Mouse (Mus musculus): ENCODE measurements around the gene Arpc2. TPM values are rescaled to one million over a fixed set of nuclear protein-coding genes. Genes with fewer than 3 reads are reported as not detected.
A peak's percentile ranks its signal among the peaks of the same experiment; 100 is the strongest.

The Arpc2 gene
- total RNA-seq (2021), result 10 to 100 TPM; 58.8 to 78.5 TPM
- long read RNA-seq, experiment 1, transcript Arpc2-201 (10 exons, 1,404 nt), result minor isoform, 56 of 116 reads
- long read RNA-seq, experiment 1, transcript Arpc2-203 (11 exons, 1,439 nt), result major isoform, 57 of 116 reads
- long read RNA-seq, experiment 1, partial matches to known transcripts, result 1 of 116 reads
- long read RNA-seq, experiment 1, other reads (novel, unspliced or antisense), result 1 of 116 reads
- long read RNA-seq, experiment 2, transcript Arpc2-203 (11 exons, 1,439 nt), result minor isoform, 43 of 109 reads
- long read RNA-seq, experiment 2, transcript Arpc2-201 (10 exons, 1,404 nt), result major isoform, 54 of 109 reads
- long read RNA-seq, experiment 2, transcript Arpc2-202 (11 exons, 1,313 nt), result minor isoform, 5 of 109 reads
- long read RNA-seq, experiment 2, partial matches to known transcripts, result 3 of 109 reads
- long read RNA-seq, experiment 2, other reads (novel, unspliced or antisense), result 4 of 109 reads

DNA sequence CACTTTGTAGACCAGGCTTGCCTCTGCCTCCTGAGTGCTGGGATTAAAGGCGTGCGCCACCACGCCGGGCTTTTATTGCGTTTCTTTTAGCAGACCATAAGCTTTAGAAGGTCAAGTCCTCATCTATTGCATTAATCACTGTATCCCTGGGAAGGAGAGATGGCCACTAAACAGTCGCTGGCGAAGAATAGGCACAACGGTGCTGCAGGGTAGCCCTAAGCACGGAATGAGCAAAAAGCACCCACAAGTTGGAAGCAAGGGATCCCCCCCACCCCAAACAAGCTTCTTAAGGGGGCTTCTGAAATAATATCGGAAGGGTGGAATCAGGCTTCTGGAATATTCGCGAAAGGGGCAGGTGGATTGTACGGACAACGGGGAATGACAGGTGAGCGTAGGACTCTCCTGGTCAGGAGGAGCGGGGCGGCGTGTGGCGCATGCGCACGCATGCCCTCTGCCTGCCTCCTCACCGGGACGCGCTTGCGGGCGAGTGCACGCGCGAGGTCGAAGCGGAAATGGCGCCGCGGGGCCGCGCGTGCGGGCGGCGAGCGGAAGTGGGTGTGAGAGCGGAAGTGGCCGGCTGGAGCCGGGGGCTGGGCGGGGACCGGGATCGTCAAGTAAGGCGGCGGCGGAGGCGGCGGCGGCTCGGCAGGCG is at the start of gene Arpc2:
Gene Arpc2 (plus strand): TSS at position 147 of the 652 bp plus-strand sequence.
- DNase-seq, result peak; percentile 98
- H3K27ac ChIP-seq, result peak within 1 kb of the TSS; percentile 93
- H3K4me3 ChIP-seq, result peak within 1 kb of the TSS; percentile 85
- intact Hi-C loops (cut with DNase I), result loop anchor here (2.0 kb wide), 1 partner anchor 49 kb away; the partner anchor contains the start of genes Aamp and Pnkd
- no peak for TF ChIP-seq CTCF (IDR thresholded peaks at IDR 0.05)

DNA sequence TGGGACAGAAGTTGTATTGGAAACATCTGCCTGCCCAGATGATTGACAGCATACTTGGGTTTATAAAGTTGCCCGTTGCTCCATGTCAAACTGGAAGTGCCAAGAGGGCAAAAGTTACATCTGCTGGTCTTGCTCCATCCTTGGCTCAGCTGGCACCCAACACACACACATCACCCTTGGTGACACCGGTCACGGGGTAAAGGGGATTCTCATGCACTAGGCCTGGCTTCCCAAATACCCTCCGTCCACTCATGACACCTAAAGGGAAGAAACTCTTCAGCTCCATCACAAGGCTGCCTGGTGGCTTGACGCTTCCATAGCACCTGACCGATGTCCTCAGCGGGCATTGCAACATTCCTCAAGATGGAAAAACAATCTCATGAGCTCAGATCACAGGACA is 45.4 kb upstream of the Arpc2 start:
- H3K4me3 ChIP-seq, result no peak overlapping the region
- TF ChIP-seq CTCF (IDR thresholded peaks at IDR 0.05), result no peak
- intact Hi-C loops (cut with DNase I), result loop anchor here (5.0 kb wide), 1 partner anchor 288 kb away; no protein-coding TSS in a partner anchor
- peak; percentile 28 for DNase-seq
- H3K27ac ChIP-seq, result no peak overlapping the region

DNA sequence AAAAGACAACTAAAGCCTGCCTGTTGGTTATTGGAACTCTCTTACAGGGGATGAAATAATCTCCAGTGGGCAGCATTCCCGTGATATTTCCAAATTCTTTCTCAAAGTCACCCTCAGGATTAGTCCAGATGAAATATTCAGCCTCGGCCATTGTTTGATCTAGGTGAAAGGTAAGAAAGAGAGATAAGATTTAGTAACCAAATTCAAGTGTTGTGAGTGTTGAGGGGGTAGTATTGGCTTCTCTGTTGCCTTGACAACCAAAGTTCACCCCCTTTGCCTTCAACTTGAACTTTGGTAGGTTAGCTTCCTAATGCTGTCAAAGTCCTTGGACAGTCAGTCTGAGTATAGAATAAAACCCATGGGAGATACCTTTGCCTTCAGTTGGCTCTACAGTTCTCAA is 43.2 kb upstream of the Arpc2 start:
- H3K27ac ChIP-seq, result no peak overlapping the region
- no peak overlapping the region for H3K4me3 ChIP-seq
- DNase-seq, result no peak
- no peak for TF ChIP-seq CTCF (IDR thresholded peaks at IDR 0.05)
- intact Hi-C loops (cut with DNase I), result loop anchor here (5.0 kb wide), 1 partner anchor 290 kb away; no protein-coding TSS in a partner anchor

- no peak within 1 kb of the TSS for H3K4me3 ChIP-seq
- H3K27ac ChIP-seq, result no peak within 1 kb of the TSS
- intact Hi-C loops (cut with DNase I), result loop anchor here (5.0 kb wide), 1 partner anchor 292 kb away; no protein-coding TSS in a partner anchor
- TF ChIP-seq CTCF (IDR thresholded peaks at IDR 0.05), result no peak
- DNase-seq, result no peak
Observed at GRCm38 (mm10) chr1:74194445-74194844, 41.4 kb upstream of the Arpc2 start, which contains the start of gene Cxcr1. Cxcr1 (minus strand) TSS chr1:74194631.

DNA sequence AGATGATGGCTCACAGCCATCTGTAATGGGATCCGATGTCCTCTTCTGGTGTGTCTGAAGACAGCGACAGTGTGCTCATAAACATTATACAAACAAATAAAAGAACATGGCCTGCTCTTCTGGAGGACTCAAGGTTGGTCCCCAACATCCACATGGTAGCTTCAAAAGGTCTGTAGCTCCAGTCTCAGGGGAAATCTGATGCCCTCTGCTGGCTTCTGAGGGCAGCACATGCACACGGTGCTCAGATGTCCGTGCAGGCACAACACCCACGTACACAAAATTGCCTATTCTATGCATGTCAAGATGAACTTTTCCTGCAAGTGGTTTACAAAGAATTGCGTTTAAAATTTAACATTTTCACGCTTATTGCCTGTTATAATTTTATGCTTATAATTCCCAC is 39.9 kb upstream of the Arpc2 start:
- DNase-seq, result no peak
- no peak overlapping the region for H3K4me3 ChIP-seq
- intact Hi-C loops (cut with DNase I), result no loop called here
- peak; percentile 62 for TF ChIP-seq CTCF (IDR thresholded peaks at IDR 0.05)
- no peak overlapping the region for H3K27ac ChIP-seq

DNA sequence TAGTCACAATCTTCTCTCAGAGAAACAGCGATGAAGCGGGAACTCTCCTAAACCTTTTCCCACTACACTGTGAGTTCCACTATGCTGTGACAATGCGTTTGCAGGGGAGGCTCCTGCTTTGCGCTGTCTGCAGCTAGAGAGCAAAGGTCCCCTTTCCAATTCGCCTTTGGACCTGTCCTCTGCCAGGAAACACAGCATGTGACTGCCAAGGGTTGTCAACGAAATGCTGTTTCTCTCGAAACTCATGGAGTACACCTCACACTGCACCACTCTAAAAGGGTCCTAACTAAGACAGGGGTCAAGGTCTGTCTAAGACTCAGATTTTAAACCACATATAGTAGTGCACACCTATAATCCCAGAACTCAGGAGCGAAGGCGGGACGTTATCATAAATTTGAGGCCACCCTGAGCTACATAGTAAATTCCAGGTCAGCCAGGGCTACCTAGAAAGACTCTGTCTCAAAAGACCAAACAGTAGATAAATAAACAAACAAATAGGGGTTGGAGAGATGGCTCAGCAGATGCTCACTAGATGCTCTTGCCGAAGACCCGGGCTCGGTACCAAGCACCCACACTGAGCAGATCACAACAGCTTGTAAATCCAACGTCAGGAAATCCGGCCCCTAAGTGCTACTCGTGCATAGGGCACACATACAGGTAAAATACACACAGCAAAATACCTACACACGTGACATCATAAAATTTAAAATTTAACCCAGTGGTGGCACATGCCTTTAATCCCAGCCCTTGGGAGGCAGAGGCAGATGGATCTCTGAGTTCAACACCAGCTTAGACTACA is 39.1 kb upstream of the Arpc2 start:
- Histone ChIP-seq H3K27ac (no peak overlapping the region), H3K4me3 (no peak overlapping the region)
- intact Hi-C loops (cut with DNase I), result no loop called here
- TF ChIP-seq CTCF (IDR thresholded peaks at IDR 0.05), result no peak
- DNase-seq, result no peak

- intact Hi-C loops (cut with DNase I), result no loop called here
- H3K27ac ChIP-seq, result no peak overlapping the region
- no peak for TF ChIP-seq CTCF (IDR thresholded peaks at IDR 0.05)
- DNase-seq, result no peak
- H3K4me3 ChIP-seq, result no peak overlapping the region
Observed at GRCm38 (mm10) chr1:74197726-74198470, 38.0 kb upstream of the Arpc2 start.

- Histone ChIP-seq H3K27ac (no peak overlapping the region), H3K4me3 (no peak overlapping the region)
- no peak for TF ChIP-seq CTCF (IDR thresholded peaks at IDR 0.05)
- intact Hi-C loops (cut with DNase I), result no loop called here
- DNase-seq, result no peak
Observed at GRCm38 (mm10) chr1:74199046-74199445, 36.8 kb upstream of the Arpc2 start.

GRCm38 (mm10) chr1:74201048-74201844 is 34.6 kb upstream of the Arpc2 start:
- Histone ChIP-seq H3K4me3 (no peak overlapping the region), H3K27ac (no peak overlapping the region)
- no peak for DNase-seq
- intact Hi-C loops (cut with DNase I), result no loop called here
- TF ChIP-seq CTCF (IDR thresholded peaks at IDR 0.05), result no peak

DNA sequence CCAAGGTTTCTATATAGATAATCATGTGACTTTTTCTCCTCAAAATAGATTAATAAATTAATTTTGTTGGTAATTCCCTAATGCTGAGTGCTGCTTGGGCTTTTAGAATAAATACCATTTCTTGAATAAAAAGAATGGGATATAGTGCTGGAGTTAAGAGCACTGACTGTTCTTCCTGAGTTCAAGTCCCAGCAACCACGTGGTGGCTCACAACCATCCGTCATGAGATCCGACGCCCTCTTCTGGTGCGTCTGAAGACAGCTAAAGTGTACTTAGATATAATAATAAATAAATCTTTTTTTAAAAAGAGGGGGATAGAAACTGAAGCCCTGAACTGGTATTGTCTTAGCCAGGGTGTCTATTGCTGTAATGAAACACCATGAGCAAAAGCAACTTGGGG is 32.4 kb upstream of the Arpc2 start:
- no peak overlapping the region for H3K4me3 ChIP-seq
- H3K27ac ChIP-seq, result no peak overlapping the region
- intact Hi-C loops (cut with DNase I), result no loop called here
- no peak for TF ChIP-seq CTCF (IDR thresholded peaks at IDR 0.05)
- DNase-seq, result no peak

DNA sequence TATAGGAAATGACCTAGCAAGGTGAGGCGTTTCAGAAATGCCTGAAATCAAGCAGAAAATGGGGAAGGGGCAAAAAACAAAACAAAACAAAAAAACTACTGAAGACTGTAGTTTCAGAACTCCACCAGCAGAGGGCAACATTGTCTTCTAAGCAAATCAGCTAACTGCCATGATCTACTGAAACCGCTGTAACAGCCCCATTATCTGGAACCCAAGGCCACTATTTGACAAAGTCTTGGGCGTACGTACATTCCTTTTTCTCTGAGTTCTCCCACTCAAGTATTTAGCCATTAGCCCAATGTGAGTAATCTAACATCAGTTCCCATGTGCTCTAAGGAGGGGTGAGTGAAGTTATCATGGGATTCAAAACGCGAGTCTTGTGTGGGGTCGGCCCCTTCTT is 30.0 kb upstream of the Arpc2 start:
- DNase-seq, result no peak
- intact Hi-C loops (cut with DNase I), result loop anchor here (2.0 to 5.0 kb wide), 4 partner anchors 76 to 246 kb away; partner anchors contain the start of genes Aamp and Pnkd
- no peak overlapping the region for H3K27ac ChIP-seq
- H3K4me3 ChIP-seq, result peak overlapping the region; percentile 34; the same call in 1 of the 2 replicates
- TF ChIP-seq CTCF (IDR thresholded peaks at IDR 0.05), result peak; percentile 85
